Mouse (Mus musculus) stomach, postnatal 0 days (tissue): ENCODE measurements around the gene Shc1.

Source experiments
- CTCF ChIP-seq: IDR thresholded peaks from 2 replicates; pipeline ENCODE4 v1.5.1; 2016; ENCODE audit warnings: antibody characterized with exemption, low read depth, mild to moderate bottlenecking, moderate library complexity
- EP300 ChIP-seq: optimal IDR thresholded peaks from 2 replicates; pipeline ENCODE3; 2016; ENCODE audit warnings: antibody characterized with exemption

GRCm38 (mm10) chr3:89468268-89468667, 50.0 kb downstream of the Shc1 start:
- TF ChIP-seq CTCF (no peak), EP300 (no peak)
